ENCODE assay signal across 10 mouse cellular contexts in genomic region chr2:105672596-105672960, GRCm38 (mm10). TPM values are rescaled to one million over a fixed set of nuclear protein-coding genes. Genes with fewer than 3 reads are reported as not detected.
DNase-seq lines count a peak whose midpoint lies in the region; ATAC-seq and TF ChIP-seq lines count a peak whose summit lies in the region.
"Had no signal": no experiment of that assay in that cellular context is flagged by ENCODE, and none has a peak within 500 bp of the region (broad histone marks: within the 10 kb centered on the region; RNA-seq: fewer than 3 reads in every experiment).

No protein-coding gene starts in this region.

- no peak for TF ChIP-seq EP300 in CH12.LX (IDR thresholded peaks at IDR 0.05; ENCODE audit: low read length)

- H3K27ac ChIP-seq in CH12.LX (ENCODE audit: insufficient read depth, low read depth), result no peak overlapping the region
- H3K27ac ChIP-seq in embryonic facial prominence, embryonic 12.5 days, result no peak overlapping the region
- H3K27ac ChIP-seq in liver, embryonic 13.5 days, result no peak overlapping the region
- H3K27ac ChIP-seq: embryonic facial prominence, embryonic 15.5 days had no signal

- no peaks in the 10 kb centered on the region for H3K79me2 ChIP-seq in CH12.LX (replicated peaks; ENCODE audit: control insufficient read depth, extremely low read depth, insufficient read depth, poor library complexity, severe bottlenecking)

- in situ Hi-C loops in CH12.LX (cut with MboI; ENCODE audit: low pct_ligation_motif_present, low pct_unique_long_range_greater_than_20kb, low sequenced_read_pairs), result no loop called here

- TF ChIP-seq RAD21 in CH12.LX (IDR thresholded peaks at IDR 0.05; ENCODE audit: low read depth, low read length), result no peak

- no peak for TF ChIP-seq POLR2A in CH12.LX (IDR thresholded peaks at IDR 0.05; ENCODE audit: low read depth, low read length)

- H3K4me2 ChIP-seq in CH12.LX (ENCODE audit: insufficient read depth, low read depth, poor library complexity, severe bottlenecking), result peak overlapping the region; percentile 16; the same call in 1 of the 2 replicates
- peak overlapping the region; percentile 7; the same call in 1 of the 2 replicates for H3K4me2 ChIP-seq in embryonic facial prominence, embryonic 12.5 days (replicated peaks)
- no peak overlapping the region for H3K4me2 ChIP-seq in liver, embryonic 13.5 days
- H3K4me2 ChIP-seq: embryonic facial prominence, embryonic 15.5 days had no signal

- H3K9ac ChIP-seq in CH12.LX (ENCODE audit: insufficient read depth, low read depth), result no peak overlapping the region
- H3K9ac ChIP-seq in embryonic facial prominence, embryonic 12.5 days, result no peak overlapping the region
- H3K9ac ChIP-seq in liver, embryonic 13.5 days, result no peak overlapping the region
- H3K9ac ChIP-seq: embryonic facial prominence, embryonic 15.5 days had no signal

- ATAC-seq in embryonic facial prominence, embryonic 12.5 days (ENCODE audit: insufficient number of reproducible peaks, insufficient read depth, low FRiP score, low TSS enrichment), result no peak
- no peak for ATAC-seq in liver, embryonic 13.5 days (ENCODE audit: low read depth)
- ATAC-seq in megakaryocyte-erythroid progenitor cell, adult 5-6 weeks (replicated peaks; ENCODE audit: low FRiP score, low TSS enrichment, poor library complexity, severe bottlenecking), result no peak

- peaks cover 13% of the 10 kb centered on the region for H3K9me3 ChIP-seq in CH12.LX (replicated peaks; ENCODE audit: low read length)
- no peaks in the 10 kb centered on the region for H3K9me3 ChIP-seq in embryonic facial prominence, embryonic 12.5 days
- H3K9me3 ChIP-seq in liver, embryonic 13.5 days (replicated peaks), result no peaks in the 10 kb centered on the region
- H3K9me3 ChIP-seq: embryonic facial prominence, embryonic 15.5 days had no signal

- H3K36me3 ChIP-seq in CH12.LX (replicated peaks in 1 of 2; ENCODE audit: control insufficient read depth in 1 of 2, insufficient read depth in 1 of 2, low read length in 1 of 2), result no peaks in the 10 kb centered on the region
- no peaks in the 10 kb centered on the region for H3K36me3 ChIP-seq in embryonic facial prominence, embryonic 12.5 days
- H3K36me3 ChIP-seq in liver, embryonic 13.5 days, result no peaks in the 10 kb centered on the region
- H3K36me3 ChIP-seq: embryonic facial prominence, embryonic 15.5 days had no signal

- DNase-seq in cerebellum, adult 18-20 months, result peak; percentile 49 to 59
- no peak for DNase-seq in cerebellum, adult 11 months
- DNase-seq in CH12.LX (ENCODE audit: extremely low read depth), result no peak
- no peak for DNase-seq in liver, embryonic 13.5 days
- DNase-seq in urinary bladder, adult 2 months (ENCODE audit: low spot score), result no peak
- no peak for DNase-seq in right cerebral cortex, postnatal 14 days
- DNase-seq: heart, postnatal 10 days had no signal

- H3K4me3 ChIP-seq in CH12.LX (replicated peaks in 1 of 3; ENCODE audit: low read depth in 2 of 3, low read length in 2 of 3, poor library complexity in 1 of 3), result no peak overlapping the region
- H3K4me3 ChIP-seq in embryonic facial prominence, embryonic 12.5 days, result no peak overlapping the region
- H3K4me3 ChIP-seq in liver, embryonic 13.5 days (replicated peaks), result peak overlapping the region; percentile 6; the same call in 1 of the 2 replicates
- H3K4me3 ChIP-seq: embryonic facial prominence, embryonic 15.5 days had no signal

- H3K4me1 ChIP-seq in CH12.LX (ENCODE audit: control insufficient read depth in 1 of 2, insufficient read depth in 2 of 2), result peaks cover 2 to 10% of the 10 kb centered on the region in 2 experiments; a peak in 2 of 4 replicates
- H3K4me1 ChIP-seq in embryonic facial prominence, embryonic 12.5 days, result peaks cover 19% of the 10 kb centered on the region; the same call in 1 of the 2 replicates
- H3K4me1 ChIP-seq in liver, embryonic 13.5 days (replicated peaks), result peaks cover 32% of the 10 kb centered on the region

- peaks cover 85% of the 10 kb centered on the region for H3K27me3 ChIP-seq in CH12.LX (replicated peaks)
- peaks cover 91% of the 10 kb centered on the region for H3K27me3 ChIP-seq in embryonic facial prominence, embryonic 12.5 days
- peaks cover 100% of the 10 kb centered on the region for H3K27me3 ChIP-seq in liver, embryonic 13.5 days

- under 1% methylated on average over 16 of the region's 16 CpGs for whole genome bisulfite sequencing in embryonic facial prominence, embryonic 12.5 days
- WGBS in liver, embryonic 13.5 days (ENCODE audit: insufficient replicate concordance), result 3% methylated on average over 16 of the region's 16 CpGs

- no peak for TF ChIP-seq CTCF in CH12.LX (conservative IDR thresholded peaks at IDR 0.05 in 1 of 2, IDR thresholded peaks at IDR 0.05 in 1 of 2; ENCODE audit: low read depth in 2 of 2, low read length in 2 of 2)

- dilution Hi-C loops in CH12.LX (cut with MboI; ENCODE audit: extremely low pct_ligation_motif_present, extremely low pct_unique_long_range_greater_than_20kb, low sequenced_read_pairs), result no loop called here

TF ChIP-seq in CH12.LX, 34 proteins besides CTCF, POLR2A, EP300 and RAD21:
- no peak for TF ChIP-seq SMC3 (IDR thresholded peaks at IDR 0.05; ENCODE audit: low read depth, low read length)
- TF ChIP-seq CHD1 (IDR thresholded peaks at IDR 0.05; ENCODE audit: low read depth, low read length), result no peak
- TF ChIP-seq TCF12 (IDR thresholded peaks at IDR 0.05; ENCODE audit: low read depth, low read length), result no peak
- TF ChIP-seq HCFC1 (IDR thresholded peaks at IDR 0.05; ENCODE audit: low read depth, low read length), result no peak
- TF ChIP-seq KAT2A (IDR thresholded peaks at IDR 0.05; ENCODE audit: insufficient replicate concordance, low read length), result no peak
- no peak for TF ChIP-seq MXI1 (IDR thresholded peaks at IDR 0.05; ENCODE audit: low read depth, low read length)
- TF ChIP-seq MEF2A (IDR thresholded peaks at IDR 0.05; ENCODE audit: borderline replicate concordance, low read depth, low read length), result no peak
- TF ChIP-seq MAFK (IDR thresholded peaks at IDR 0.05; ENCODE audit: insufficient replicate concordance, low read length), result no peak
- TF ChIP-seq NRF1 (IDR thresholded peaks at IDR 0.05; ENCODE audit: low read depth, low read length), result no peak
- no peak for TF ChIP-seq IRF4 (IDR thresholded peaks at IDR 0.05; ENCODE audit: low read depth, low read length)
- TF ChIP-seq NELFE (IDR thresholded peaks at IDR 0.05; ENCODE audit: low read depth, low read length), result no peak

RNA-seq across cellular contexts. Expression of gene Pax6, which starts 3.9 kb away (rescaled TPM):
- total RNA-seq in CH12.LX (2012; rRNA removed) (0.30 and 0.34 TPM in 2 replicates), CH12.LX (2014; rRNA removed) (not detected in 2 replicates)
- 0.17 TPM in 1 of 2 replicates, not detected in the other for polyA plus RNA-seq in CH12.LX (2012; ENCODE audit: insufficient read length, low read depth)
- 13.7 and 20.8 TPM in 2 replicates for polyA plus RNA-seq in embryonic facial prominence, embryonic 12.5 days (2016; fragmentation: Nextera tagmentation; extraction: Ambion mirVana)
- 0.05 and 0.07 TPM in 2 replicates for polyA plus RNA-seq in liver, embryonic 13.5 days (2015; fragmentation: Nextera tagmentation; extraction: Ambion mirVana)
- polyA plus RNA-seq in urinary bladder, adult 2 months (2012; rRNA removed), result not detected in 2 replicates
- not detected in 2 replicates for total RNA-seq in megakaryocyte-erythroid progenitor cell, adult 5-6 weeks (2014; fragmentation: Nextera tagmentation)
- not detected in 2 replicates for total RNA-seq in megakaryocyte-erythroid progenitor cell, adult 5-6 weeks (2017)
- total RNA-seq: heart, postnatal 10 days had no signal

Comparison
In these comparisons a context has a peak if more than half of its experiments do, and no peak if none do; other contexts are left out.
1. DNase-seq: peak in cerebellum, adult 18-20 months (2 of 2); none in cerebellum, adult 11 months (single experiment), CH12.LX (single experiment), liver, embryonic 13.5 days (single experiment), urinary bladder, adult 2 months (single experiment) and right cerebral cortex, postnatal 14 days (single experiment).
2. RNA of gene Pax6, which starts 3.9 kb away (polyA plus RNA-seq): 13.7 to 20.8 TPM in embryonic facial prominence, embryonic 12.5 days; 0.17 TPM in CH12.LX, 0.05 to 0.07 TPM in liver, embryonic 13.5 days and not detected in urinary bladder, adult 2 months; every median in the first group is over 10 times any median in the second.